In the genomic region with DNA sequence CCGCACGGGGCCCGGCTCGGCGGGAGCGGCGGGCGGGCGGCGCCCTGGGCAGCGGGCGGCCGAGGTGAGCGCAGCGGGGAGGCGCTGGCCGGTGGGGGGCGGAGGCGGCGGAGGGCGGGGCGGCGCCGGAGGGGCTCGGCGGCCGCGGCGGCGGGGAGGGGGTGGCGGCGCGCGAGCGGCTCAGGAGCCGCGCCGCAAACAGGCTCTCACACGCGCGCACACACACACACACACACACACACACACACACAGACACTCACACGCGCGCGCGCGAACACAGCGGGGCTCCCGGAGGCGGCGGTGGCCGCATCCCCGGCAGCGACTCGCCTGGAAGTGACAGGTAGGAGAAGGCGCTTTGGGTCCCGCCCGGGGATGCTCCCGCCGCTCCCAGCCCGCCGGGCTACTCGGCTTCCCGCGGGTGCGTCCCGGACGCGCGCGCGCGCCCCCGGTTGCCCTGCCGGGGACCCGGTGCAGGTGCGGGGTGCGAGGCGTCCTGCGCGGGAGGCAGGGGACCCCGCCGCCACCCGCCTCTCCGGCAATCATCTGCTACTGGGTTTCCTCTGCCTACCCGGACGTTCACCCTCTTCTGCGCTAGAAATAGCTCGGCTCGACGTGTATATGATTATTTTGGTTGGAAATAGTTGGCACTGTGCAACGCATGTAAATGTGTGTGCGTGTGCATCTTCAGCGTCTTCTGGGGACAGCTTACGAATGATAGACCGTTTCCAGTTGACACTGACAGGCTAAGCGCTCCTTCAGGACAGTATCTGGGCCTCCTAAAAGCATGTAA, we compare ENCODE assay signal across 8 mouse cellular contexts. TPM values are rescaled to one million over a fixed set of nuclear protein-coding genes. Genes with fewer than 3 reads are reported as not detected.
DNase-seq lines count a peak whose midpoint lies in the region; ATAC-seq and TF ChIP-seq lines count a peak whose summit lies in the region.

No protein-coding gene starts in this region.

- peak; percentile 78 for ATAC-seq in hindbrain, postnatal 0 days
- peak; percentile 36 for ATAC-seq in megakaryocyte-erythroid progenitor cell, adult 5-6 weeks (replicated peaks; ENCODE audit: low FRiP score, low TSS enrichment, poor library complexity, severe bottlenecking)
- ATAC-seq in monocyte, adult 5-6 weeks (replicated peaks; ENCODE audit: insufficient number of reproducible peaks, low FRiP score, low TSS enrichment, poor library complexity, severe bottlenecking): no peak

- H3K4me2 ChIP-seq in hindbrain, postnatal 0 days (ENCODE audit: low read depth, low read length): peak overlapping the region; percentile 76

- peak overlapping the region; percentile 84 for H3K4me3 ChIP-seq in hindbrain, postnatal 0 days (ENCODE audit: low read length)

- H3K9ac ChIP-seq in hindbrain, postnatal 0 days (replicated peaks; ENCODE audit: low read length): peak overlapping the region; percentile 93

- peak; percentile 72 to 86 for DNase-seq in adrenal gland, adult (ENCODE audit: inconsistent age in 2 of 2, low spot score in 1 of 2)
- peak; percentile 40 to 68 for DNase-seq in cerebellum, postnatal 4 days (ENCODE audit: low spot score in 2 of 2)
- DNase-seq in gastrocnemius, postnatal 10 days: peak; percentile 71
- DNase-seq in hindbrain, postnatal 0 days (ENCODE audit: low spot score): peak; percentile 71
- peak; percentile 46 to 48 for DNase-seq in left cerebral cortex, postnatal 25 days (ENCODE audit: low spot score in 2 of 2)
- DNase-seq in right cerebral cortex, postnatal 36 days (ENCODE audit: low spot score in 2 of 2): peak; percentile 24 to 30

- H3K36me3 ChIP-seq in hindbrain, postnatal 0 days (ENCODE audit: insufficient read depth, low read length): no peaks in the 10 kb centered on the region

- intact Hi-C loops in left cerebral cortex, postnatal 25 days (cut with DNase I): loop anchor here (2.0 to 5.0 kb wide), 3 partner anchors 51 to 268 kb away; no protein-coding TSS in a partner anchor

- WGBS in hindbrain, postnatal 0 days: 1% methylated on average over 54 of the region's 97 CpGs

- peak overlapping the region; percentile 98 for H3K27ac ChIP-seq in hindbrain, postnatal 0 days

- TF ChIP-seq CTCF in hindbrain, postnatal 0 days (IDR thresholded peaks at IDR 0.05; ENCODE audit: low read depth): no peak

- H3K9me3 ChIP-seq in hindbrain, postnatal 0 days (ENCODE audit: low read length): no peaks in the 10 kb centered on the region

- no peaks in the 10 kb centered on the region for H3K27me3 ChIP-seq in hindbrain, postnatal 0 days (ENCODE audit: insufficient read depth, low read length)

- H3K4me1 ChIP-seq in hindbrain, postnatal 0 days (ENCODE audit: insufficient read depth, low read length): no peaks in the 10 kb centered on the region

RNA-seq across cellular contexts. Expression of gene Plcb4, which starts 0.8 kb away (rescaled TPM):
- total RNA-seq in gastrocnemius, postnatal 10 days (2021): 10 to 100 TPM; 32.8 to 39.9 TPM
- total RNA-seq in hindbrain, postnatal 0 days (2014; rRNA removed): 46.9 and 74.3 TPM in 2 replicates
- 43.0 and 46.6 TPM in 2 replicates for polyA plus RNA-seq in hindbrain, postnatal 0 days (2015; fragmentation: Nextera tagmentation; extraction: Ambion mirVana)
- 10 to 100 TPM; 67.8 to 69.8 TPM for total RNA-seq in left cerebral cortex, postnatal 25 days (2021)
- 23.4 and 32.1 TPM in 2 replicates for total RNA-seq in megakaryocyte-erythroid progenitor cell, adult 5-6 weeks (2014; fragmentation: Nextera tagmentation)
- 25.3 and 25.7 TPM in 2 replicates for total RNA-seq in megakaryocyte-erythroid progenitor cell, adult 5-6 weeks (2017)
- total RNA-seq in monocyte, adult 5-6 weeks (2017): 8.3 to 25.7 TPM (median 22.9 TPM) in 3 replicates

Comparison
In these comparisons a context has a peak if more than half of its experiments do, and no peak if none do; other contexts are left out.
1. DNase-seq: peak in every context shown above with its lines; median percentile 79 in adrenal gland, adult; 71 in gastrocnemius, postnatal 10 days; 71 in hindbrain, postnatal 0 days; 54 in cerebellum, postnatal 4 days; 47 in left cerebral cortex, postnatal 25 days; 27 in right cerebral cortex, postnatal 36 days.